Mouse (Mus musculus): Measurements from ENCODE around the gene Cryl1.

The Cryl1 gene

GRCm38 (mm10) chr14:57316662-57317600 is 81.4 kb downstream of the Cryl1 start:
- DNase-seq, result no peak

- DNase-seq, result no peak
These were observed 82.4 kb downstream of the Cryl1 start for GRCm38 (mm10) chr14:57315976-57316375.

GRCm38 (mm10) chr14:57315551-57315950 is 82.8 kb downstream of the Cryl1 start:
- no peak for DNase-seq

- no peak for DNase-seq
These were observed 96.6 kb downstream of the Cryl1 start for GRCm38 (mm10) chr14:57301600-57302230.

- no peak for DNase-seq
These were observed 97.8 kb downstream of the Cryl1 start for GRCm38 (mm10) chr14:57300530-57300929.

- no peak for DNase-seq
These were observed 100.7 kb downstream of the Cryl1 start for GRCm38 (mm10) chr14:57297672-57298071.

GRCm38 (mm10) chr14:57291399-57291942 is 106.9 kb downstream of the Cryl1 start:
- no peak for DNase-seq

GRCm38 (mm10) chr14:57289105-57289504 is 109.2 kb downstream of the Cryl1 start:
- DNase-seq, result no peak

GRCm38 (mm10) chr14:57283816-57284215 is 114.5 kb downstream of the Cryl1 start:
- DNase-seq, result no peak

- no peak for DNase-seq
These were observed 115.7 kb downstream of the Cryl1 start for GRCm38 (mm10) chr14:57282591-57282990.

GRCm38 (mm10) chr14:57280835-57281234 is 117.5 kb downstream of the Cryl1 start:
- no peak for DNase-seq

GRCm38 (mm10) chr14:57276481-57277012 is 121.8 kb downstream of the Cryl1 start:
- no peak for DNase-seq

GRCm38 (mm10) chr14:57272341-57272740 is 126.0 kb downstream of the Cryl1 start:
- no peak for DNase-seq

- DNase-seq, result no peak
These were observed 126.5 kb downstream of the Cryl1 start for GRCm38 (mm10) chr14:57271861-57272260.

GRCm38 (mm10) chr14:57268900-57269299 is 129.4 kb downstream of the Cryl1 start:
- DNase-seq, result no peak

GRCm38 (mm10) chr14:57268344-57268743 is 130.0 kb downstream of the Cryl1 start:
- no peak for DNase-seq

- no peak for DNase-seq
These were observed 134.4 kb downstream of the Cryl1 start for GRCm38 (mm10) chr14:57263943-57264342.

- no peak for DNase-seq
These were observed 139.0 kb downstream of the Cryl1 start for GRCm38 (mm10) chr14:57259341-57259740.

GRCm38 (mm10) chr14:57248661-57249060 is 149.7 kb downstream of the Cryl1 start:
- no peak for DNase-seq

- DNase-seq, result no peak
These were observed 151.8 kb downstream of the Cryl1 start for GRCm38 (mm10) chr14:57246575-57246974.

- no peak for DNase-seq
These were observed 155.4 kb downstream of the Cryl1 start for GRCm38 (mm10) chr14:57242978-57243377.

GRCm38 (mm10) chr14:57235276-57235675 is 163.1 kb downstream of the Cryl1 start:
- no peak for DNase-seq

GRCm38 (mm10) chr14:57234711-57235110 is 163.6 kb downstream of the Cryl1 start:
- DNase-seq, result no peak
